8 mouse cellular contexts compared by ENCODE assay signal in the genomic region with DNA sequence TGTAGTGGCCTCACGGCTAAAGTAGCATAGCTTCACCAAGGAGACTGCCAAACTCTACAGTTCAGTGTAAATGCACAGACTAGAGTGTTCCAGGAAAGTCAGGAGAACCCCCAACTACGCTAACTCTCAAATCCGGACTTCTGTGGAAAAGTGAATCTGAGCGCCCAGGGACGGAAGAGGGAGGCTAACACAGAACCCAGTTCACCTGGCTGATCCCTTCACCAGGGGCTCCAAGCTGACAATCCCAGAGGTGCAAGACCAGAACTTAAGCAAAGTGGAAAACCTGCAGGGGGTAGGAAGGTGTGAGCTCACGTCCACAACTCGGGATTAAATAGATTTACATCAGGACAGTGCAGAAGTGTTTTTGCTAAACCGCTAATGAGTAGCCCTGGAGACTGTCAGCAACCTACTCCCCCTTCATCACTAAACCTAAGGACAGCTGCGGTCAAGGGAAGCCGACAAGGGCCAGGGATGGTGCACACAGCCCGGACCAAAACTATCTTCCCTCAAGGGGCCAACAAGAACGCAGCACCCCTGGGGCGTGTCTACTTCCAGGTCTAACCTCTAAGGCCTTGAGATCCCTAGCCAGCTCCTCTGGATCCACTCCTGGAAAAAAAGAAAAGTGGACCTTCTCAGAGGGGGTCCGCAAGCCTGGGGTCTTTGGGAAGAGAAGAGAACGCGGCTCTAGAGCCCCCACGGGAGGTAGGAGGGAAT. TPM values are rescaled to one million over a fixed set of nuclear protein-coding genes. Genes with fewer than 3 reads are reported as not detected.
DNase-seq lines count a peak whose midpoint lies in the region; ATAC-seq and TF ChIP-seq lines count a peak whose summit lies in the region.

No protein-coding gene starts in this region.

- no peaks in the 10 kb centered on the region for H3K36me3 ChIP-seq in thymus, adult 2 months (ENCODE audit: control insufficient read depth, insufficient read depth, low read length)
- H3K36me3 ChIP-seq in hindbrain, embryonic 13.5 days = no peaks in the 10 kb centered on the region
- H3K36me3 ChIP-seq in midbrain, embryonic 10.5 days = no peaks in the 10 kb centered on the region

- 34% methylated on average over 17 of the region's 17 CpGs for WGBS in thymus, adult 2 months
- WGBS in hindbrain, embryonic 13.5 days = 12% methylated on average over 17 of the region's 17 CpGs
- 14% methylated on average over 17 of the region's 17 CpGs for WGBS in midbrain, embryonic 10.5 days

- no peaks in the 10 kb centered on the region for H3K27me3 ChIP-seq in thymus, adult 2 months (ENCODE audit: control insufficient read depth, insufficient read depth, low read length)
- H3K27me3 ChIP-seq in hindbrain, embryonic 13.5 days = no peaks in the 10 kb centered on the region
- H3K27me3 ChIP-seq in midbrain, embryonic 10.5 days (ENCODE audit: low read depth, poor library complexity, severe bottlenecking) = no peaks in the 10 kb centered on the region

- no peak for DNase-seq in thymus, adult 2 months
- DNase-seq in thymus, postnatal 10 days (ENCODE audit: low spot score in 2 of 2) = no peak
- peak; percentile 53 for DNase-seq in embryo, embryonic 10.5 days (ENCODE audit: low spot score)
- peak; percentile 47 for DNase-seq in midbrain, embryonic 10.5 days (ENCODE audit: low spot score)
- no peak for DNase-seq in left cerebral cortex, adult 18-20 months (ENCODE audit: low spot score in 2 of 2)
- DNase-seq in adrenal gland, postnatal 25 days = no peak
- DNase-seq in layer of hippocampus, postnatal 14 days (ENCODE audit: low spot score in 2 of 2) = no peak

- peaks cover 7% of the 10 kb centered on the region for H3K4me1 ChIP-seq in thymus, adult 2 months (replicated peaks; ENCODE audit: control insufficient read depth, insufficient read depth, low read length)
- H3K4me1 ChIP-seq in hindbrain, embryonic 13.5 days (replicated peaks) = peaks cover 11% of the 10 kb centered on the region
- H3K4me1 ChIP-seq in midbrain, embryonic 10.5 days = peaks cover 23% of the 10 kb centered on the region

- no peak for ATAC-seq in hindbrain, embryonic 13.5 days (ENCODE audit: low FRiP score)

- no peak for TF ChIP-seq POLR2A in thymus, adult 2 months (IDR thresholded peaks at IDR 0.05; ENCODE audit: control insufficient read depth, extremely low read depth, insufficient read depth, low read length, poor library complexity)

- peak overlapping the region; percentile 74 for H3K9ac ChIP-seq in hindbrain, embryonic 13.5 days

- TF ChIP-seq CTCF in thymus, adult 2 months (IDR thresholded peaks at IDR 0.05; ENCODE audit: borderline replicate concordance, control insufficient read depth, extremely low read depth, insufficient read depth, low read length, poor library complexity) = no peak

- H3K4me2 ChIP-seq in hindbrain, embryonic 13.5 days = peak overlapping the region; percentile 87

- H3K9me3 ChIP-seq in hindbrain, embryonic 13.5 days = no peaks in the 10 kb centered on the region
- H3K9me3 ChIP-seq in midbrain, embryonic 10.5 days (replicated peaks) = no peaks in the 10 kb centered on the region

- peak overlapping the region; percentile 69 for H3K4me3 ChIP-seq in thymus, adult 2 months (ENCODE audit: control insufficient read depth, insufficient read depth, low read length)
- H3K4me3 ChIP-seq in hindbrain, embryonic 13.5 days = peak overlapping the region; percentile 66
- peak overlapping the region; percentile 77 for H3K4me3 ChIP-seq in midbrain, embryonic 10.5 days

- H3K27ac ChIP-seq in thymus, adult 2 months (ENCODE audit: control insufficient read depth, insufficient read depth, low read length) = no peak overlapping the region
- no peak overlapping the region for H3K27ac ChIP-seq in hindbrain, embryonic 13.5 days
- peak overlapping the region; percentile 92 for H3K27ac ChIP-seq in midbrain, embryonic 10.5 days (replicated peaks)

RNA-seq across cellular contexts. Expression of a gene that starts 0.9 kb away (rescaled TPM):
- polyA plus RNA-seq in thymus, adult 2 months (2012; rRNA removed) = 25.7 and 30.5 TPM in 2 replicates
- polyA plus RNA-seq in hindbrain, embryonic 13.5 days (2015; fragmentation: Nextera tagmentation; extraction: Ambion mirVana) = 27.8 and 29.5 TPM in 2 replicates
- 55.6 TPM in 2 replicates for polyA plus RNA-seq in midbrain, embryonic 10.5 days (2016; fragmentation: Nextera tagmentation; extraction: Ambion mirVana)
- 100 to 1,000 TPM; 105 to 116 TPM for total RNA-seq in left cerebral cortex, adult 18-20 months (2021)
- 80.8 and 94.8 TPM in 2 replicates for total RNA-seq in adrenal gland, postnatal 25 days (2021)
- total RNA-seq in layer of hippocampus, postnatal 14 days (2021) = 10 to 100 TPM; 50.2 to 55.7 TPM

RNA-seq across cellular contexts. Expression of a gene that starts 47.2 kb away (rescaled TPM):
- 9.7 and 10.9 TPM in 2 replicates for polyA plus RNA-seq in thymus, adult 2 months (2012; rRNA removed)
- 112 and 113 TPM in 2 replicates for polyA plus RNA-seq in hindbrain, embryonic 13.5 days (2015; fragmentation: Nextera tagmentation; extraction: Ambion mirVana)
- 34.3 and 42.6 TPM in 2 replicates for polyA plus RNA-seq in midbrain, embryonic 10.5 days (2016; fragmentation: Nextera tagmentation; extraction: Ambion mirVana)
- 10 to 100 TPM; 53.3 to 53.9 TPM for total RNA-seq in left cerebral cortex, adult 18-20 months (2021)
- total RNA-seq in adrenal gland, postnatal 25 days (2021) = 6.2 and 9.0 TPM in 2 replicates
- total RNA-seq in layer of hippocampus, postnatal 14 days (2021) = 10 to 100 TPM; 37.8 to 39.2 TPM

Comparison
In these comparisons a context has a peak if more than half of its experiments do, and no peak if none do; other contexts are left out.
1. DNase-seq: peak in embryo, embryonic 10.5 days (single experiment) and midbrain, embryonic 10.5 days (single experiment); none in thymus, adult 2 months (single experiment), thymus, postnatal 10 days (0 of 2), left cerebral cortex, adult 18-20 months (0 of 2), adrenal gland, postnatal 25 days (single experiment) and layer of hippocampus, postnatal 14 days (0 of 2).
2. Peak in every context shown above with its lines, with median percentiles within 50 percentile points of each other: H3K4me3 ChIP-seq.